Mouse (Mus musculus): ENCODE results near the gene C87436. TPM values are rescaled to one million over a fixed set of nuclear protein-coding genes. Genes with fewer than 3 reads are reported as not detected.

Gene C87436
- polyA plus RNA-seq, 1 experiment from 2014 or later: 16.1 TPM

- no peak for TF ChIP-seq CTCF (IDR thresholded peaks at IDR 0.05)
- no peaks in the 10 kb centered on the region for H3K27me3 ChIP-seq
- DNase-seq (ENCODE audit: low read depth, low spot score): no peak
- ChIA-PET CTCF (interaction anchor here (4.9 kb wide), 1 partner anchor 33 kb away, joined by 50 read pairs; the partner anchor contains the start of gene Fam136a), POLR2A (interaction anchor here (0.5 to 2.6 kb wide), 2 partner anchors 8 to 28 kb away, joined by 5 to 11 read pairs; partner anchors contain the start of gene Snrpg)
- in situ Hi-C loops (cut with MboI; ENCODE audit: low pct_unique_long_range_greater_than_20kb): no loop called here
- no peak for ATAC-seq
Observed at GRCm38 (mm10) chr6:86398986-86399385, 39.2 kb upstream of the C87436 start.

GRCm38 (mm10) chr6:86399995-86400394 lies 38.2 kb upstream of the C87436 start:
- ATAC-seq: no peak
- in situ Hi-C loops (cut with MboI; ENCODE audit: low pct_unique_long_range_greater_than_20kb): loop anchor here (5.0 kb wide), 1 partner anchor 33 kb away; the partner anchor contains the start of gene Fam136a
- POLR2A ChIA-PET: interaction anchor here (1.2 to 1.4 kb wide), 2 partner anchors 29 to 35 kb away, joined by 3 to 6 read pairs; partner anchors contain the start of gene Fam136a
- H3K27me3 ChIP-seq: no peaks in the 10 kb centered on the region
- DNase-seq (ENCODE audit: low read depth, low spot score): no peak
- no peak for TF ChIP-seq CTCF (IDR thresholded peaks at IDR 0.05)
- CTCF ChIA-PET: interaction anchor here (1.3 to 4.9 kb wide), 3 partner anchors 8 to 34 kb away, joined by 3 to 50 read pairs (median 8); partner anchors contain the start of genes Fam136a and Snrpg

GRCm38 (mm10) chr6:86400972-86401371 lies 37.2 kb upstream of the C87436 start:
- no peak for DNase-seq (ENCODE audit: low read depth, low spot score)

GRCm38 (mm10) chr6:86402681-86403607 lies 35.2 kb upstream of the C87436 start:
- no peak for TF ChIP-seq CTCF (IDR thresholded peaks at IDR 0.05)
- CTCF ChIA-PET: interaction anchor here (1.5 kb wide), 1 partner anchor 38 kb away, joined by 3 read pairs; the partner anchor contains the start of gene Fam136a
- POLR2A ChIA-PET: no interaction called here
- in situ Hi-C loops (cut with MboI; ENCODE audit: low pct_unique_long_range_greater_than_20kb): loop anchor here (5.0 kb wide), 1 partner anchor 36 kb away; the partner anchor contains the start of gene Fam136a
- no peaks in the 10 kb centered on the region for H3K27me3 ChIP-seq
- no peak for DNase-seq (ENCODE audit: low read depth, low spot score)
- ATAC-seq: no peak

More at GRCm38 (mm10) chr6:86400972-86401371, 37.2 kb upstream of the C87436 start:
- in situ Hi-C loops (cut with MboI; ENCODE audit: low pct_unique_long_range_greater_than_20kb): loop anchor here (5.0 kb wide), 1 partner anchor 34 kb away; the partner anchor contains the start of gene Fam136a
- ATAC-seq: peak; percentile 68
- ChIA-PET CTCF (interaction anchor here (1.3 to 4.9 kb wide), 4 partner anchors 9 to 35 kb away, joined by 3 to 50 read pairs (median 6); partner anchors contain the start of genes Fam136a and Snrpg), POLR2A (interaction anchor here (0.6 to 1.4 kb wide), 3 partner anchors 30 to 907 kb away, joined by 3 to 6 read pairs (median 3); partner anchors contain the start of gene Fam136a)
- no peak for TF ChIP-seq CTCF (IDR thresholded peaks at IDR 0.05)
- H3K27me3 ChIP-seq: no peaks in the 10 kb centered on the region

GRCm38 (mm10) chr6:86403728-86404099 lies 34.5 kb upstream of the C87436 start:
- in situ Hi-C loops (cut with MboI; ENCODE audit: low pct_unique_long_range_greater_than_20kb): loop anchor here (5.0 kb wide), 1 partner anchor 36 kb away; the partner anchor contains the start of gene Fam136a
- ChIA-PET CTCF (interaction anchor here (1.0 to 1.5 kb wide), 2 partner anchors 38 to 39 kb away, joined by 3 read pairs; partner anchors contain the start of gene Fam136a), POLR2A (interaction anchor here (0.6 to 0.9 kb wide), 2 partner anchors 33 to 157 kb away, joined by 4 to 5 read pairs; partner anchors contain the start of gene Snrpg)
- H3K27me3 ChIP-seq: no peaks in the 10 kb centered on the region
- ATAC-seq (no peak), DNase-seq (ENCODE audit: low read depth, low spot score) (no peak)
- TF ChIP-seq CTCF (IDR thresholded peaks at IDR 0.05): no peak

GRCm38 (mm10) chr6:86404100-86404861 lies 33.9 kb upstream of the C87436 start, which contains the start of gene Tia1:
TSS of gene Tia1 (plus strand) at chr6:86404219.
- H3K27me3 ChIP-seq: no peaks in the 10 kb centered on the region
- CTCF ChIA-PET: interaction anchor here (1.0 to 1.3 kb wide), 2 partner anchors 9 to 40 kb away, joined by 3 read pairs; no protein-coding TSS in a partner anchor
- TF ChIP-seq CTCF (IDR thresholded peaks at IDR 0.05): no peak
- POLR2A ChIA-PET: interaction anchor here (0.6 to 0.9 kb wide), 2 partner anchors 33 to 158 kb away, joined by 4 to 5 read pairs; partner anchors contain the start of gene Snrpg
- in situ Hi-C loops (cut with MboI; ENCODE audit: low pct_unique_long_range_greater_than_20kb): loop anchor here (5.0 kb wide), 1 partner anchor 37 kb away; the partner anchor contains the start of gene Fam136a
- DNase-seq (ENCODE audit: low read depth, low spot score) (peak; percentile 80), ATAC-seq (peak; percentile 85)

GRCm38 (mm10) chr6:86404996-86405395 lies 33.2 kb upstream of the C87436 start:
- DNase-seq (ENCODE audit: low read depth, low spot score) (no peak), ATAC-seq (no peak)
- ChIA-PET POLR2A (interaction anchor here (1.0 kb wide), 1 partner anchor 8 kb away, joined by 3 read pairs; the partner anchor contains the start of gene Pcyox1), CTCF (interaction anchor here (1.3 kb wide), 2 partner anchors 10 to 39 kb away, joined by 3 read pairs; partner anchors contain the start of gene Fam136a)
- TF ChIP-seq CTCF (IDR thresholded peaks at IDR 0.05): no peak
- no peaks in the 10 kb centered on the region for H3K27me3 ChIP-seq
- in situ Hi-C loops (cut with MboI; ENCODE audit: low pct_unique_long_range_greater_than_20kb): loop anchor here (5.0 kb wide), 1 partner anchor 38 kb away; the partner anchor contains the start of gene Fam136a

GRCm38 (mm10) chr6:86406306-86406705 lies 31.9 kb upstream of the C87436 start:
- CTCF ChIA-PET: interaction anchor here (1.9 kb wide), 1 partner anchor 12 kb away, joined by 7 read pairs; no protein-coding TSS in a partner anchor
- no peaks in the 10 kb centered on the region for H3K27me3 ChIP-seq
- POLR2A ChIA-PET: no interaction called here
- no peak for TF ChIP-seq CTCF (IDR thresholded peaks at IDR 0.05)
- DNase-seq (ENCODE audit: low read depth, low spot score): no peak
- ATAC-seq: no peak
- in situ Hi-C loops (cut with MboI; ENCODE audit: low pct_unique_long_range_greater_than_20kb): no loop called here

- ChIA-PET CTCF (interaction anchor here (1.4 to 1.7 kb wide), 2 partner anchors 8 to 11 kb away, joined by 4 to 7 read pairs; partner anchors contain the start of gene Gm44790), POLR2A (no interaction called here)
- H3K27me3 ChIP-seq: no peaks in the 10 kb centered on the region
- ATAC-seq (no peak), DNase-seq (ENCODE audit: low read depth, low spot score) (no peak)
- in situ Hi-C loops (cut with MboI; ENCODE audit: low pct_unique_long_range_greater_than_20kb): no loop called here
- TF ChIP-seq CTCF (IDR thresholded peaks at IDR 0.05): no peak
Observed at GRCm38 (mm10) chr6:86418711-86419110, 19.5 kb upstream of the C87436 start.
